In genomic region chr14:31831370-31831712, GRCm38 (mm10) we compare ENCODE assay signal across 8 mouse cellular contexts. TPM values are rescaled to one million over a fixed set of nuclear protein-coding genes. Genes with fewer than 3 reads are reported as not detected.
DNase-seq lines count a peak whose midpoint lies in the region; ATAC-seq lines count a peak whose summit lies in the region.

No protein-coding gene starts in this region.

- DNase-seq in kidney, adult 18-20 months, result peak; percentile 20
- no peak for DNase-seq in kidney, adult 8-10 months
- peak; percentile 42 to 43 for DNase-seq in cerebellum, postnatal 25 days
- DNase-seq in layer of hippocampus, adult 9-10 months (ENCODE audit: low spot score), result peak; percentile 32
- peak; percentile 67 to 73 for DNase-seq in right cerebral cortex, adult 2 months (ENCODE audit: low spot score in 2 of 2)

- H3K4me2 ChIP-seq in heart, embryonic 13.5 days, result peak overlapping the region; percentile 78
- H3K4me2 ChIP-seq in liver, embryonic 16.5 days (ENCODE audit: low read depth, low read length), result peak overlapping the region; percentile 98

- H3K9ac ChIP-seq in heart, embryonic 13.5 days, result peak overlapping the region; percentile 93
- H3K9ac ChIP-seq in liver, embryonic 16.5 days (ENCODE audit: low read depth, low read length), result peak overlapping the region; percentile 72

- WGBS in heart, embryonic 13.5 days, result 8% methylated on average over 7 of the region's 7 CpGs
- 7% methylated on average over 7 of the region's 7 CpGs for WGBS in liver, embryonic 16.5 days (ENCODE audit: insufficient replicate concordance)

- no peaks in the 10 kb centered on the region for H3K36me3 ChIP-seq in heart, embryonic 13.5 days
- H3K36me3 ChIP-seq in liver, embryonic 16.5 days (ENCODE audit: control insufficient read depth, insufficient read depth), result no peaks in the 10 kb centered on the region

- no peak for ATAC-seq in heart, embryonic 13.5 days (ENCODE audit: extremely low read depth, insufficient number of reproducible peaks, low FRiP score, low TSS enrichment)
- ATAC-seq in liver, embryonic 16.5 days (ENCODE audit: low read depth), result no peak
- no peak for ATAC-seq in inflammation-experienced regulatory T-cells, adult 6 months

- no peaks in the 10 kb centered on the region for H3K27me3 ChIP-seq in heart, embryonic 13.5 days (replicated peaks)
- H3K27me3 ChIP-seq in liver, embryonic 16.5 days (ENCODE audit: control insufficient read depth, insufficient read depth, low read depth, low read length), result no peaks in the 10 kb centered on the region

- H3K4me3 ChIP-seq in heart, embryonic 13.5 days, result peak overlapping the region; percentile 93
- peak overlapping the region; percentile 92 for H3K4me3 ChIP-seq in liver, embryonic 16.5 days (ENCODE audit: low read depth, low read length)

- H3K27ac ChIP-seq in heart, embryonic 13.5 days (replicated peaks), result peak overlapping the region; percentile 94
- no peak overlapping the region for H3K27ac ChIP-seq in liver, embryonic 16.5 days (ENCODE audit: low read length)

- peaks cover 24% of the 10 kb centered on the region for H3K4me1 ChIP-seq in heart, embryonic 13.5 days
- peaks cover 8% of the 10 kb centered on the region for H3K4me1 ChIP-seq in liver, embryonic 16.5 days (ENCODE audit: control insufficient read depth, low read depth, low read length)

- H3K9me3 ChIP-seq in heart, embryonic 13.5 days, result peaks cover 3% of the 10 kb centered on the region; the same call in 1 of the 2 replicates
- H3K9me3 ChIP-seq in liver, embryonic 16.5 days (replicated peaks; ENCODE audit: control insufficient read depth, low read length), result no peaks in the 10 kb centered on the region

RNA-seq across cellular contexts. Expression of gene Ankrd28, which starts 0.9 kb away (rescaled TPM):
- polyA plus RNA-seq in heart, embryonic 13.5 days (2015; fragmentation: Nextera tagmentation; extraction: Ambion mirVana), result 4.8 and 4.9 TPM in 2 replicates
- 3.6 and 3.9 TPM in 2 replicates for polyA plus RNA-seq in liver, embryonic 16.5 days (2015; fragmentation: Nextera tagmentation; extraction: Ambion mirVana)
- polyA plus RNA-seq in inflammation-experienced regulatory T-cells, adult 6 months (2017; shearing (Covaris generic)), result 10 to 100 TPM in 2 of 3 experiments, 1 to 10 TPM in 1; 9.5 to 11.0 (median 10.0) TPM

Comparison
In these comparisons a context has a peak if more than half of its experiments do, and no peak if none do; other contexts are left out.
1. DNase-seq: peak in kidney, adult 18-20 months (single experiment), cerebellum, postnatal 25 days (2 of 2), layer of hippocampus, adult 9-10 months (single experiment) and right cerebral cortex, adult 2 months (2 of 2); none in kidney, adult 8-10 months (0 of 2).